Mouse (Mus musculus) testis, postnatal 14 days (tissue): ENCODE results near the gene Stat3.

Experiments used
- DNase-seq: peaks from one replicate; pipeline ENCODE4 v3.0.0; 2021; ENCODE audit warnings: low spot score

Stat3 gene

GRCm38 (mm10) chr11:100888348-100888820, 51.0 kb downstream of the Stat3 start:
- DNase-seq: no peak

- no peak for DNase-seq
Observed at GRCm38 (mm10) chr11:100887764-100888163, 51.6 kb downstream of the Stat3 start.

GRCm38 (mm10) chr11:100887236-100887635, 52.1 kb downstream of the Stat3 start:
- DNase-seq: no peak

- DNase-seq: no peak
Observed at GRCm38 (mm10) chr11:100886188-100886740, 53.1 kb downstream of the Stat3 start.

GRCm38 (mm10) chr11:100885472-100885871, 53.9 kb downstream of the Stat3 start:
- DNase-seq: no peak

- no peak for DNase-seq
Observed at GRCm38 (mm10) chr11:100883640-100884039, 55.7 kb downstream of the Stat3 start.

- DNase-seq: no peak
Observed at GRCm38 (mm10) chr11:100879321-100880078, 59.8 kb downstream of the Stat3 start.

GRCm38 (mm10) chr11:100875761-100876160, 63.6 kb downstream of the Stat3 start:
- no peak for DNase-seq

GRCm38 (mm10) chr11:100870968-100871350, 68.4 kb downstream of the Stat3 start:
- DNase-seq: no peak

- DNase-seq: no peak
Observed at GRCm38 (mm10) chr11:100870256-100870967, 68.9 kb downstream of the Stat3 start.

- no peak for DNase-seq
Observed at GRCm38 (mm10) chr11:100865618-100866017, 73.7 kb downstream of the Stat3 start.

- no peak for DNase-seq
Observed at GRCm38 (mm10) chr11:100863141-100863540, 76.2 kb downstream of the Stat3 start.

- no peak for DNase-seq
Observed at GRCm38 (mm10) chr11:100861836-100862235, 77.5 kb downstream of the Stat3 start.

- no peak for DNase-seq
Observed at GRCm38 (mm10) chr11:100861335-100861734, 78.0 kb downstream of the Stat3 start.

- DNase-seq: peak; percentile 66
Observed at GRCm38 (mm10) chr11:100860198-100861048, 78.9 kb downstream of the Stat3 start.

GRCm38 (mm10) chr11:100859579-100860075, 79.7 kb downstream of the Stat3 start:
- no peak for DNase-seq

- peak; percentile 66 for DNase-seq
Observed at GRCm38 (mm10) chr11:100858935-100859578, 80.3 kb downstream of the Stat3 start, which contains the start of gene Stat5a. TSS of gene Stat5a (plus strand) at chr11:100859351.

- DNase-seq: no peak
Observed at GRCm38 (mm10) chr11:100857960-100858359, 81.4 kb downstream of the Stat3 start.

GRCm38 (mm10) chr11:100855178-100855577, 84.2 kb downstream of the Stat3 start:
- no peak for DNase-seq

GRCm38 (mm10) chr11:100854268-100854667, 85.1 kb downstream of the Stat3 start:
- peak; percentile 45 for DNase-seq

GRCm38 (mm10) chr11:100853018-100853417, 86.3 kb downstream of the Stat3 start:
- no peak for DNase-seq
